Mouse (Mus musculus): ENCODE data around the gene Gm4792. TPM values are rescaled to one million over a fixed set of nuclear protein-coding genes. Genes with fewer than 3 reads are reported as not detected.

Gm4792 gene
- not detected for total RNA-seq (2023)

GRCm38 (mm10) chr10:94298471-94298870, at the start of gene Gm4792:
Gene Gm4792 (minus strand): TSS chr10:94298703.

GRCm38 (mm10) chr10:94311511-94312006, 13.1 kb upstream of the Gm4792 start, which contains the start of gene Tmcc3:
Gene Tmcc3 (plus strand): TSS chr10:94311949.

Other genes with a start within 250 kb of the Gm4792 start
- gene Nr2c1, start 150.7 kb downstream of the Gm4792 start, total RNA-seq (2023) = 10.4 TPM
- gene Ndufa12, start 100.0 kb downstream of the Gm4792 start, total RNA-seq (2023) = 60.6 TPM
- gene Tmcc3, start 13.2 kb upstream of the Gm4792 start, total RNA-seq (2023) = 3.2 TPM

All from CD8-positive naive resting alpha-beta T cell, adult 57 days (primary cell).